Mouse (Mus musculus): ENCODE measurements around the gene Hic2.

Hic2 gene

DNA sequence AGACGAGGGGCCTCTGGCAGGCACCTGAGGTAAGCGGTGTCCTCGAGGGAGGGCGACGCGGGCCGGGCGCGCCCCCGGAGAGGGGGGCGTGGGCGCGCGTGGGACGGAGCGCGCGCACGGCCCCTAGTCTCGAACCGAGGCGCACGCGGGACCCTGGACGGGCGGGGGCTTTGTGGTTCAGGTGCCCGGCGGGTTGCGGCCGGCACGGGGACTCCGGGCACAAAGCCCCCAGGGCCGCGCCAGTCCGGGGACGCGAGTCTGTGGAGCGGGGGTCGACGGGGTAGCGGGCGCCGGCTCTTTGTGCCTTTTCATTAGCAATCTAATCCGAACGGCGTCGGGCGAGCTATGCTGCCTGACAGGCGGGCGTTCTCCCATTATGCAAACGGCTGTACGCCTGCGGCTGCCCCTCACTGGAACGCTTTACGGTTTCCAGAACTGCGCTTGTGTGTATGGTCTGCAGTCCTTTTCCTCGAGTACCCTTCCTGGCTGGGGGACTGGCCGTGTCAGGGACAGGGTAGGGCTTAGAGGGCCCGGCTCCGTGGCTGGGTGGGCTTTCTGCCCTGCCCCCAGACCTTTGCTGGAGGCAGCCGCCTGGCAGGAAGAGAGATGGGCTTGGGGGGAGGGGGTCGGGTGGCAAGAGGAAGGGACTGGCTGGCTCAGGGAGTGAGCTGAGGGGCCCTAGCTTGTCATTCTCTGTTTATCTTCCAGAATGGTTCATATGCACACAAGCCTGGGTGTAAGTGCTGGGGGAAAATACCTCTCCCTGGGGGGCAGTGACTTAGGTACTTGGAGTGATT is 528 bp downstream of the Hic2 start:
- peak in 1 of 2 experiments; percentile 31 for DNase-seq (ENCODE audit: low spot score in 2 of 2)

DNA sequence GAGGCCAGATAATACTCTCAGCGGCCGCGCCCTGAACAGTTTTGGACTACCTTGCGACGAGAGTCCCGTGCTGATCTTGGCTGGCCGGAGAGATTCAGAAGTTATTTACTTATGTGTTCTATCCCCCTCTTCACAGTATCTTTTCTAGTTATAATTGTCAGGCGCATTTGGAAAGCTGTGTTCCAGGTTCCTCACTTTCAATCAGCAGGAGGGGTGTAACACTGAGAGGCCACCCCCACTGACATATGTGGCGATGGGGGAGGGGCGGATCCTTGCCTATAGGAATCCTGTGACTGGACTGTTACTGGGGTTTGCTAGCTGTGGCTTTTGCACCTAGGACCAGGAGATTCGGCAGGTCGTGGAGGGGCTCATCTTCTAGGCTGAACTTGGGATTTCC is 1.1 kb downstream of the Hic2 start:
- peak; percentile 25 to 27 for DNase-seq (ENCODE audit: low spot score in 2 of 2)

DNA sequence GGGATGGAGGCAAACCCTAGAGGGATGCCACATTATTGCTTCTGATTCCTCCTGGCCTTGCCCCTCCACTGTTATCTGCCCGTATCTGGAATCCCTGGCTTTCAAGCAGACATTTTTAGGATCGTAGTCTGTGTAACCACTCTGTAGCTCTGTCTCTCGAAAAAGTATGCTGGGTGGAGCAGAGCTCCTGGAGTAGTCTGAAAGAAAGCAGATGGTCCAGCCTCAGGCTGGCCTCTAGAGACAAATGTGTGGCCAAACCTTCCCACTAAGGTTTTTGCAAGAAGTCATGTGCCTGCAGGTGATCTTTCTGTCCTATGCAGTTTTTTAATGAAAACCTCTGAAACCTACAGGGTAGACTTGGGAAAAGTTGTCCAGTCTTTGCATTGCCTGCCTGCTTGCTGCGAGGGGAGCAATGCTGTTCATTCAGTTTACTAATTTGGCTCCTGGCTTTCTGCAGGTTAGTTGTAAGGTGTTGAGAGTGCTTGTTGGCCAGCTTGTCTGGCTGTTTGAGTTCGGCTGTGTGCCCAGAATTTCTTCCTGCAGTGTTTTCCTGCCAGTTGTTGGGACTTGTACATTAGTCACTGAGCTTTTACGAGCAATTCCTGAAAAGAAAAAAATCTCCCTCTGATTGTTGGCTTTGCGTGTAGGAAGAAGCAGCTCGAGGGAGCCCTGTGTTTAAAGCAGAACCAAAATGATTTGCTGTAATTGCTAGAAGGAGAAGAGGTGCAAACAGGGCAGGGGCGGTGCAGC is 1.7 kb downstream of the Hic2 start:
- no peak for DNase-seq (ENCODE audit: low spot score in 2 of 2)

DNA sequence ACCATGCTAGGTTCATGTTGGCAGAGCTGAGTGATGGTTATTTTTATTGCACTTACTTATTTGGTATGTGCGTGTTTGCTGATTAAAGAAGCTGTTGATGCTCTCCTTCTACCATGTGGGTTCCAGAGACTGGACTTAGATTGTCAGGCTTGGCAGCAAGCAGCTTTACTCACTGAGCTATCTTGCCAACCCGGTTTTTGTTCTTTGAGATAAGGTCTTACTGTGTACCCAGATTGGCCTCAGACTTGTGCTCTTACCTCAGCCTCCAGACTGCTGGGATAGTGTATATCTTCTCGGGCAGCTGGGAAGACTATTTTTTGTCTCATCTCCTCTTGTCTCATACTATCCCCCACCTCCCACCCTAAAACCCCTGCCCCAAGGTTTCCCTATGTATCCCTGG is 4.3 kb downstream of the Hic2 start:
- DNase-seq (ENCODE audit: low spot score in 2 of 2) = no peak

DNA sequence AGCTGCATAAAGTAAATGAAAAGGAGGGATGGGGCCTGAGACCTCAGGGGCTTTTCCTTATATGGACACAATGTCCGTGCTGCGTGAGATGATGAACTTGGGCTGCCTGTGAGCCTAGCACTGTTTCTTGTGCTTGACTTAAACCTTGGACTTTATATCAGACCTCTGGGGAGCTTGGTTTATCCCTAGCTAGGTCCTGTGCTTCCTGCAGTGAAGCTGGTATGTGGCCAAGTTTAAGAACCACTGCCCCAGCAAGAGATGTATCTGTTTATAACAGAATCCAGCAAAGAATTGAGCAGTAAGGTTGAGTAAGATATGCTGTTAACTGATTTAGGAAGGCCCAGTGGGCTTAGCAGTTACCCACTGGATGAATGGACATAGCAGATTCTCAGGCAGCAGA is 6.0 kb downstream of the Hic2 start:
- no peak for DNase-seq (ENCODE audit: low spot score in 2 of 2)

DNA sequence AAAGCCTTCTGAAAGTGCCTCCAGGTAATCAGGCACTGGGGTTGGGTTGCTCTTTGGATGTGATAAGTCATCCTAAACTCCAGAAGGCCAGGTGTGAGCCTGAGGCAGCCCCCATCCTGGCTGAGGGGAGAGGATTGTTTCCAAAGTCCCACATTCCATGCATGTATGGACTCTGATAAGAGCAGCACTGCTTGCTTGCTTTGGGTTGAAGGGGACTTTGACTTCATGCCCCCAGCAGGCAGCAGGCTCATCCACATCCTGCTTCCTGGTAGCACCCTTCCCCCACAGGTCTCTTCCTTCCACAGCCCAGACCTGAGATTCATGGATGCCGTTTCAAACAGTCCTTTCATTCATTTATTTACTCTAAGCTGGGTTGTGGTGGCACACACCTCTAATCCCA is 10.4 kb downstream of the Hic2 start:
- DNase-seq (ENCODE audit: low spot score in 2 of 2) = no peak

DNA sequence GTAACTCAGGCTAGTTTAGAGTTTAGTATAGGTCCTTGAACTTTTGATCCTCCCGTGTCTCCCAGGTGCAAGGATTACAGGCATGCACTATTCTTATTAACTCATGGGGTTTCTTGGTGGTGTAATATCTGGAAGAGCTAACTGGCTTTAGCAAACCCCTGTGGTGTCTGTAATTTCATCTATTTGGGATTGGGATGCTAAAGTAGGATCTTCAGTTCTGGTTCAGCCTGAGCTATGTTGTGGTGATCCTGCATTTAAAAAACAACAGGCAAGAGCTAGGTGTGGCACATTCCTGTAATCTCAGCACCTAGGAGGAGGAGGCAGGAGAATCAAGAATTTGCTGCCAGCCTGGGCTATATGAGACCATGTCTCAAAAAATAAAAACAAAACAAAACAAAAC is 11.6 kb downstream of the Hic2 start:
- no peak for DNase-seq (ENCODE audit: low spot score in 2 of 2)

DNA sequence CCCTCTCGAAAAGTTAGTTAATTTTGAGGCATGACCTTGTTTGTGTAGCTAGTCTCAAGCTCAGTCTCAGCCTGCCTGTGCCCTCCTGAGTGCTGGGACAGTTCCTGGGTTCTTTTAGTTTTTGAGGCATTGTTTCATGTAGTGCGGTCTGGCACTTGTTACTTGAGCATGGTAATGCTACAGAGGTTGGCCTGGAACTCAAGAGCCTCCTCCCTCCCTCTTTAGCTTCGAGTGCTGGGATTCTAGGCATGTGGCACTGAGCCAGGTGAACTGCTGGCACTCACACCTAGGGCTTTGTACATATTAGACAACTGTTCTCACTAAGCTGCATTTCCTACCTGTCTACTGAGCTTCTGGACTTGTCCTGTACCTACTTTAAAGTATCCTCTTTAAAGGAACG is 14.4 kb downstream of the Hic2 start:
- DNase-seq (ENCODE audit: low spot score in 2 of 2) = no peak

DNA sequence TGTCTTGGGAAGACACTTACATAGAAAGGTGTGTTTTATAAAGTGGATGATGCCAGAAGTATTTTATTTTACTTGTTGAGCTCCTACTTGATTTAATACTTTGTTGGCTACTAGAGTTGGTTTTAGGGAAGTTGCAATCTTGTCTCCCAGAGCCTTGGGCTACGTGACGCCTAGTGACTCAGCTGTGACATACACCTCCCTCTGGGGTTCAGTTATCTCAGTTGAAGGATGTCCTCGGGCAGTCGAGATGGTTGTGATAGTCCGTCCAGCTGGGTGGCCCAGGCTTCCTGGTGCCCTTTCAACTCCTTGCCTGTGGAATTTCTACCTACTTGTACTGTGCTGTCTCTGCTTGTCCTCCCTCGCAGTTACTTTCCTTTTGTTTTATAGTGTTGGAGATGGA is 15.8 kb downstream of the Hic2 start:
- no peak for DNase-seq (ENCODE audit: low spot score in 2 of 2)

DNA sequence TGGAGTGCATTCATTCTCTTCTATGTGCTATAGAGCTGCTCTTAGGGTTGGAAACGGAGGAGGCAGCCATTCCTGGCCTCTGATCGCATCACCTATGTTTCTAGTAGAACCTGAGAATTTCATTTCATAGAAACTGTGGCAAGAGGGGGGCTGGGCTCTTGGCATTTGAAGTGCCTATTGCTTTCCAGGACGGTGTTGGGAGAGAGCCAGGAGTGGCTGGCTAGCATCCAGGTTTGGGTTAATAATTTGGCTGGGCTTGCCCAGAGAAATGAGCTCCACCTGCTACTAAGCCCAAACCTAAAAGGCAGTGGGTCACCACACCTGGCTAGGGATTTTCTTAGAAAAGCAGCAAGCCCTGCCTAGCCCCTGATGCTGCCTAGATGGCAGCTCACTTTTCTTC is 18.2 kb downstream of the Hic2 start:
- DNase-seq (ENCODE audit: low spot score in 2 of 2) = no peak

DNA sequence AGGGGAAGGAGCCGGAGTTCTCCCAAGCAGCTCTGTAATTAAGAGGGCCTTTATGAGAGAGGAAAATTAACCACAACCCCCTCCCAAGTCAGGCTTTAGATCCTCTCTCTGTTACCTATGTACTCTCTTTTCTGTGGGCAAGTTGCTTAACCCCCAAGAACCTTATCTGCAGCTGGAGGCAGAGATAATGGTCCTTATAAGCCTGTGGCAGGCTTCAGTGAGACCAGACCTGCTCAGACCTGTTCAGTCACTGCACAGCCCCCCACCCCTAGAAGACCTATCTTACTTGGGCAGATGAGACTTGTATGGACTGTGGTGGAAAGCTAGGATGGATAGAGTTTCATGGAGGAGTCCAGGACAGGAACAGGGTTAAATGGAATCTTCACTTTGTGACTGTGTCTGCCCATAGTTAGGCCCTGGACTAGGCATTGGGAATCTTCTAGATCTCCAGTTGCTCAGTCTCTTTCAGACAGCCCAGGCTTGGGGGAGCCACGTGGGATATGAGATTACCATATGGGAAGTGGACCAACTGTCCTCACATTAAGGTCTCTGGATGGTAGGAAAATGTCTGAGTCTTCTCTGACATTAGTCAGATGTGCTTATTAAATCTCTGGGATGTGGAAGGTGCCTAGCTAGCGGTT is 18.8 kb downstream of the Hic2 start:
- no peak for DNase-seq (ENCODE audit: low spot score in 2 of 2)

DNA sequence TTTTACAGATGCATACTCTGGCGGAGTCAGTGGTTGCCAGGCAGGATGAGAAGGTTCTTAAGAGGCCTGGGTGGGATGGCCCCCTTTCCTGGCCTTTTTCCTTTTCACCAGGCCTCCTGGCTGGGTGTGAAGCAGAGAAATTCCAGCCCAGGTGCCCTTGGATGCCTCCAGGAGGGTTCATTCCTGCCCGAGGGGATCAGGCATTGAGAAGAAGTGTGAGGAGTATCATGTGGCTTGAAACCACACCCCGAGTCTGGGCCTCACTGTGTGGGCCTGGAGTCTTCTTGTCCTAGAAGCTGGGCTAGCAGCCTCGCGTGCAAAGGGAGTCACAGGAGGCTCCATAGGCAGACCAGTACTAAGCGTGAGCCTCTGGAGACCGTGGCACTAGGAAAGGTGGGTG is 19.5 kb downstream of the Hic2 start:
- no peak for DNase-seq (ENCODE audit: low spot score in 2 of 2)

DNA sequence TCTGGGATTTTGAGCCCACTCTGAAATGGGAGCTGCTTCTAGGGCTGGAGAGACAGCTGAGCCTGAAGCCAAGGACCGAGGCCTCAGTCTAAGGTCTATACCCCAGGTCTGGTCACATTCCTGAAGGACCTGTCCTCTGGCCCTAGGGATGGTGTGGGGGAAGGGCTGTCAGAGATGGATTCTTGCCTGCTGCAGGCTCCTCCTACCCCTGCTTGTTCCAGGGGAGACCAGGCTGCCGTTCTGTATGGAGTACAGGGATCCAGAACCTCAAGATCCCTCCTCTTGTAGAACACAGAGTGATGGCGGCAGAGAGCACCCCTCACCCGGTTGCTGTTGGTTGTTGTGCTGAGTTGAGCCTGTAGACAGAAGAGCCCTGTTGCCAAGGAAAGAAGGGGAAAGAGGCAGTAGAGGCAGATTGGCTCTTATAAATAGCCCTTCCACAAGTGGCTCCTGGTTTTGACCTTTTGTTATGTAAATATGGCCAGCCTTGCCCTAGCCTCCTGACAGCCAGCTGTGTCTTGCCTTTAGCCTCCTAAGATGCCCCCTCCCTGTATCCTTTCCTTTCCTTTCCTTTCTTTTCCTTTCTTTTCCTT is 20.7 kb downstream of the Hic2 start:
- no peak for DNase-seq (ENCODE audit: low spot score in 2 of 2)

DNA sequence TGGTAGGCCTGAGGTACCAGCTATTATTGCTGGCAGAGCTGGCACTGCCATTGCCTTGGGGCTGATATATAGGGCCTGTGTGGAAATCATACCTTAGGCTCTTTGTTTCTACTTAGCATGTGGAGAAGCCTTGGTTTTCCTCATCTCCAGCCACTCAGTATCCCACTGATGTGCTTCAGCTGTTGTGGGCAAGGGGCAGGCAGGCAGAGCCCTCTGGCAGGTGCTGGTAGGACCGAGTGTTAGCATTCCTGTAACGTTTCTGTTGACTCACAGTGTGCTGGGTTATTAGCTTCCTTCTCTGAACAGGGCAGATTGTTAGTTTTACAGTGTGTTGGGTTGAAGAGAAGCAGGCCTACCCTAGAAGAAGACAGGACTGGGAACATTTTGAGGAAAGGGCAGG is 21.9 kb downstream of the Hic2 start:
- DNase-seq (ENCODE audit: low spot score in 2 of 2) = no peak

DNA sequence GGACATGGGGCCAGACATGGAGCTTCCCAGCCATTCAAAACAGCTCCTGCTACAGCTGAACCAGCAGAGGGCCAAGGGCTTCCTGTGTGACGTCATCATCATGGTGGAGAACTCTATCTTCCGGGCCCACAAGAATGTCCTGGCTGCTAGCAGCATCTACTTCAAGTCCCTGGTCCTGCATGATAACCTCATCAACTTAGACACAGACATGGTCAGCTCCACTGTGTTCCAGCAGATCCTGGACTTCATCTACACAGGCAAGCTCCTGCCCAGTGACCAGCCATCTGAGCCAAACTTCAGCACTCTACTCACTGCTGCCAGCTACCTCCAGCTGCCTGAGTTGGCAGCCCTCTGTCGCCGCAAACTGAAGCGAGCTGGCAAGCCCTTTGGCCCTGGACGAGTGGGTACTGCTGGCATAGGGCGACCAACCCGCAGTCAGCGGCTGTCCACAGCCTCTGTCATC is 24.0 kb downstream of the Hic2 start:
- no peak for DNase-seq (ENCODE audit: low spot score in 2 of 2)

DNA sequence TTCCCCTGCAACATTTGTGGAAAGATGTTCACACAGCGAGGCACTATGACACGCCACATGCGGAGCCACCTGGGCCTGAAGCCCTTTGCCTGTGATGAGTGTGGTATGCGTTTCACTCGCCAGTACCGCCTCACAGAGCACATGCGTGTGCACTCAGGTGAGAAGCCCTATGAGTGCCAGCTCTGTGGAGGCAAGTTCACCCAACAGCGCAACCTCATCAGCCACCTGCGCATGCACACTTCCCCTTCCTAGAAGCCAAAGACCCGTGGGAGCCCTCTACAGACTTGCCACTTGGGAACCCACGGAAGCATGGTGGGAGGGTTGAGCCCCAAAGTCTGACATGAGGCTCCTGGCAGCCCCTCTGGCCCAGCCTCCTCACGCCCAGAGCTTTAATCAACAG is 25.5 kb downstream of the Hic2 start:
- no peak for DNase-seq (ENCODE audit: low spot score in 2 of 2)

DNA sequence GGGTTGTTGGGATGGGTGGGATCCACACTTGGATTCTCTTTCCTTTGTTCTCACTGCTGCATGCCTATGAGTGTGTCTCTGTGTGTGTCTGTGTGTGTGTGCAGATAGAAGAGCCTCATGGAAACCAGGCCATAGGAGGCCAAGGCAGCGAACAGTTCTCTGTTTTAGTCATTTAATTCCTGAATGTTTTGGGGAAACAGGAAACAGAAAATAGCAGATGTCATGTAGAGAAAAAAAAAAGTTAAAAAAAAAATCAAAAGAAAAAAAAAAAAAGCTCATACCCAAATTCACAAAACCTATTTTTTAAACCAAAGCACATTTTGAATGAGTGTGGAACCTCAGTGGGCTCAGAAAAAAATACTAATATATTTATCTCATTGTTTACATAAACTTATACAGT is 28.0 kb downstream of the Hic2 start:
- no peak for DNase-seq (ENCODE audit: low spot score in 2 of 2)

DNA sequence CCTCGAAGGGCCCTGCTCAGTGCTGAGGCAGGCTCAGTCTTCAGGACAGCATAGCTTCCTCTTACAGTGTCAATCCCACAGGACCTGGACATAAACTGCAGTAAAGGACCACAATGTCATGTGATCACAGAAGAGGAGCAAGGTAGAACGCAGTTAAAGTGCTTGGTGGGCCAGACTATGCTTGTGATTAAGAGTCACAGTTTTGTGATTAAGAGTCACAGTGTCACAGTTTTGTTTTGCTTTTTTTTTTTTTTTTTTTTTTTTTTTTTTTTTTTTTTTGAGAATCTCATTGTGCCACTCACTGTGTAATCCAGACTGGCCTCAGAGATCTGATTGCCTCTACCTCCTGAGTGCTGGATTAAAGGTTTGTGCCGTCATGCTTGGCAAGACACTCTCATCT is 32.7 kb downstream of the Hic2 start:
- DNase-seq (ENCODE audit: low spot score in 2 of 2) = no peak

DNA sequence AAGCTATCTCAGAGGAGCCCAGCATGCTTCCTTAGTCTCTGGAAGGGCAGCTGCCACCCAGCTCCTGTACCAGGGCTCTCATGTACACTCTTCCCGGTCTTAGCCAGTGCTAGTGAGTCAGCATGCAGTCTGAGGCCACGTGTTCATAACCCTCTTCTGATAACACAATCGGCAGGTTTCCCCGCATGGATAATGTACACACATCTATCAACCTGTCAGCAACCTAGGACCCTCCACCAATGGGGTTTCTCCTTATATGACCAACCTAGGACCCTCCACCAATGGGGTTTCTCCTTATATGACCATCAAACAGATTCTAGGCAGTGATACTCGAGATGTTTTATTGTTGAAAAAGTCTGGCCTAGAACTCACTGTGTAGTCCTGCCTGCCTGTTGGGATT is 34.6 kb downstream of the Hic2 start:
- no peak for DNase-seq (ENCODE audit: low spot score in 2 of 2)

DNA sequence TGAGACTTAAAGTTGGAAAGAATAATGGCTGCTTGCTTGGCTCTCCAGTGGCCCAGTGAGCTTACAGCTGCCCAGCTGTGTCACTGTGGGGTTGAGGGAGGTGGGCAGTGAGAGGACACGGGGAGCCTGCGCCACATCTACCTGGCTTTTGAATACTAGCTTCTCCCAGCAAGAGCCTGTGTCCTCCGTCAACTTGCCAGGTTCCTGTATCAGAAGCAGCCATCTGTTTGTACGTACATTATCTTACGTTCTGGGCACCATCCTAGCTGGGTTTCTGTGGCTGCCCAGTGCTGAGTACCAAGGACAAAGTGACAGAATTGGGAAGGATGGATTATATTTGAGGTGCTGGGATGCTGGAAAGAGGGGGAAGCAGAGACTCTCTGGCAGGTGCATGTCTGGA is 36.5 kb downstream of the Hic2 start:
- DNase-seq (ENCODE audit: low spot score in 2 of 2) = no peak

DNA sequence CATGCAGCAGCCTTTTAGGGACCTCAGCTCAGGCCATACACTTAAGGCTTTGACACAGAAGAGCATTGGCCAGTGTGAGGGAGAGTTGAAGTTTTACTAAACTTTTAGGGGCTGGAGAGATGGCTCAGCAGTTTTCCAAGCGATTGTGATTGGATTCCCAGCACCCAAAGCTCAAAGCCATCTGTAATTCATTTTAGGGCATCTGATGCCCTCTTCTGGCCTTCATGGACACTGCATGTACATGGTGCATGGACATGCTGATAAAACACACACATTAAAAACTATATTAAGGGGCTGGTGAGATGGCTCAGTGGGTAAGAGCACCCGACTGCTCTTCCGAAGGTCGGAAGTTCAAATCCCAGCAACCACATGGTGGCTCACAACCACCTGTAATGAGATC is 37.8 kb downstream of the Hic2 start:
- no peak for DNase-seq (ENCODE audit: low spot score in 2 of 2)

DNA sequence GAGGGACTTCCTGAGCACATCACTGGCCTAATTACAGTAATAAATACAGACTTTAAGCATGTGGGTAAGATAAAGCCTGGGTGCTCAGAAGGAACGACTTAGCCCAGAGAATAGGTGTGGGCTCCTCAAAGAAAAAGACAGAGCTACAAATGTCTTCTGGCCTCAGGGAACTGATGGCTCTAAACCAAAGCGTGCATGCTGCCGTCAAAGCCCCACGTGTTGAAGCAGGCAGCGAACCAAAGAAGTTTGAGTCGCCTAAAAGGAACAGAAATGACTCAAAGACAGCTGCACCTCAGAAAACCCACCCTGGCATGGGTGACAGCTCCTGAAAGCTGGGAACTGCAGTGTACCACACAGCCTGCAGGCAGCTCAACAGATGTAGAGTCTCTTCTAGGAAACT is 38.5 kb downstream of the Hic2 start:
- no peak for DNase-seq (ENCODE audit: low spot score in 2 of 2)

DNA sequence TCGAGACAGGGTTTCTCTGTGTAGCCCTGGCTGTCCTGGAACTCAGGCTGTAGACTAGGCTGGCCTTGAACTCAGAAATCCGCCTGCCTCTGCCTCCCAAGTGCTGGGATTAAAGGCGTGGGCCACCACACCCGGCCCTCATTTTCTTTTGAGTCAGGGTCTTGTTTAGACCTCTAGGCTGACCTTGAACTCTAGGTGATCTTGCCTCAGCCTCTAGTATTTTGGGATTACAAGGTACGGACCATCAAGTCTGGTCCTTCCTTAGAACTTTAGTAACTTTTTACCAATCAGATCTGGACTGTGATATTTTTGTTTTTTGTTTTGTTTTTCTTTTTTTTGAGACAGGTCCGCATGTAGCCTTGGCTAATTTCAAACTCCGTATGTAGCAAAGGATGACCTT is 42.3 kb downstream of the Hic2 start, which contains the start of gene Tmem191c:
Tmem191c (plus strand) TSS at position 357 of the 400 bp plus-strand sequence.
- DNase-seq (ENCODE audit: low spot score in 2 of 2) = no peak
